Mouse (Mus musculus): ENCODE data around the gene 1700029J07Rik.

- no peak for TF ChIP-seq CTCF (IDR thresholded peaks at IDR 0.05; ENCODE audit: borderline replicate concordance, extremely low read depth, insufficient read depth, insufficient read length)
- no peak for TF ChIP-seq POLR2A (IDR thresholded peaks at IDR 0.05; ENCODE audit: borderline replicate concordance, extremely low read depth, insufficient read depth, insufficient read length, poor library complexity, severe bottlenecking)
These were observed 901 bp upstream of the 1700029J07Rik start for GRCm38 (mm10) chr8:45975837-45976468.

All from brain, embryonic 14.5 days (tissue).